Mouse (Mus musculus) forebrain, embryonic 13.5 days (tissue): ENCODE measurements around the gene Sept7. TPM values are rescaled to one million over a fixed set of nuclear protein-coding genes. Genes with fewer than 3 reads are reported as not detected.
A peak's percentile ranks its signal among the peaks of the same experiment; 100 is the strongest.
"Not testable (repeated sequence)": the region's sequence is repeated elsewhere in the genome, so short reads cannot be mapped to it uniquely, and the experiment has no call there.

Experiments
- ATAC-seq: fragments of 200-750 bp; cut with Nextera tagmentation; 2 replicates; pipeline ENCODE4 v1.8.0; 2017
- H3K27ac ChIP-seq: fragments of 300-500 bp; sonication (generic); 2 replicates; pipeline ENCODE4 v1.5.1; 2015; ENCODE audit warnings: inconsistent platforms, mild to moderate bottlenecking, moderate library complexity
- H3K27me3 ChIP-seq: fragments of 300-500 bp; sonication (generic); 2 replicates; pipeline ENCODE4 v1.6.1; 2015; ENCODE audit warnings: mild to moderate bottlenecking, inconsistent platforms
- H3K36me3 ChIP-seq: fragments of 300-500 bp; sonication (generic); 2 replicates; pipeline ENCODE4 v1.6.1; 2015; ENCODE audit warnings: mild to moderate bottlenecking, inconsistent platforms; ENCODE audit not compliant: poor library complexity, severe bottlenecking
- H3K4me1 ChIP-seq: fragments of 300-500 bp; sonication (generic); 2 replicates; pipeline ENCODE4 v1.6.1; 2015; ENCODE audit warnings: inconsistent platforms
- H3K4me2 ChIP-seq: fragments of 300-500 bp; sonication (generic); 2 replicates; pipeline ENCODE4 v1.6.1; 2015; ENCODE audit warnings: inconsistent platforms, mild to moderate bottlenecking, moderate library complexity
- H3K4me3 ChIP-seq: fragments of 300-500 bp; sonication (generic); 2 replicates; pipeline ENCODE4 v1.5.1; 2015; ENCODE audit warnings: mild to moderate bottlenecking, inconsistent platforms
- H3K9ac ChIP-seq: fragments of 300-500 bp; sonication (generic); 2 replicates; pipeline ENCODE4 v1.6.1; 2015; ENCODE audit warnings: mild to moderate bottlenecking, inconsistent platforms
- H3K9me3 ChIP-seq: fragments of 300-500 bp; sonication (generic); replicated peaks from 2 replicates; pipeline ENCODE4 v1.6.1; 2016; ENCODE audit warnings: inconsistent platforms
- WGBS: fragments of 180-500 bp; shearing (Covaris S2); methylation state at CpG from one replicate; pipeline ENCODE4 v1.1.7; 2015; 5-methylcytosine and 5-hydroxymethylcytosine counted together
- polyA plus RNA-seq: library from polyadenylated mRNA; unstranded; fragments of >200 nt; fragmentation: Nextera tagmentation; extraction: Ambion mirVana; gene quantifications from 2 replicates; pipeline ENCODE4 v1.2.1, GENCODE M21; 2015

Gene Sept7
- polyA plus RNA-seq, 1 experiment from 2014 or later: 275 TPM

- WGBS: 94% methylated on average over 5 of the region's 5 CpGs
- H3K4me3 ChIP-seq, H3K4me1 ChIP-seq, H3K9ac ChIP-seq, H3K4me2 ChIP-seq, H3K27me3 ChIP-seq, H3K36me3 ChIP-seq, H3K27ac ChIP-seq, ATAC-seq, H3K9me3 ChIP-seq: not testable (repeated sequence)
Measured at GRCm38 (mm10) chr9:25241783-25242182, 10.5 kb upstream of the Sept7 start.

GRCm38 (mm10) chr9:25242266-25242665, 10.0 kb upstream of the Sept7 start:
- Histone ChIP-seq H3K4me1 (no peaks in the 10 kb centered on the region), H3K27me3 (no peaks in the 10 kb centered on the region), H3K4me3 (no peak overlapping the region), H3K9ac (no peak overlapping the region), H3K9me3 (no peaks in the 10 kb centered on the region), H3K27ac (no peak overlapping the region), H3K4me2 (no peak overlapping the region), H3K36me3 (no peaks in the 10 kb centered on the region)
- no peak for ATAC-seq
- WGBS: 93% methylated on average over 3 of the region's 3 CpGs

GRCm38 (mm10) chr9:25243926-25244657, 8.1 kb upstream of the Sept7 start:
- Histone ChIP-seq H3K4me2 (no peak overlapping the region), H3K27me3 (no peaks in the 10 kb centered on the region), H3K9ac (no peak overlapping the region), H3K4me3 (no peak overlapping the region), H3K27ac (no peak overlapping the region), H3K36me3 (no peaks in the 10 kb centered on the region), H3K9me3 (no peaks in the 10 kb centered on the region), H3K4me1 (no peaks in the 10 kb centered on the region)
- no peak for ATAC-seq
- 78% methylated on average over 4 of the region's 4 CpGs for WGBS

- Histone ChIP-seq H3K27me3 (no peaks in the 10 kb centered on the region), H3K9ac (no peak overlapping the region), H3K36me3 (no peaks in the 10 kb centered on the region), H3K9me3 (no peaks in the 10 kb centered on the region), H3K27ac (no peak overlapping the region), H3K4me2 (no peak overlapping the region), H3K4me3 (no peak overlapping the region), H3K4me1 (no peaks in the 10 kb centered on the region)
- ATAC-seq: no peak
- 90% methylated on average over 4 of the region's 4 CpGs for WGBS
Measured at GRCm38 (mm10) chr9:25245125-25245524, 7.1 kb upstream of the Sept7 start.

GRCm38 (mm10) chr9:25246508-25246907, 5.7 kb upstream of the Sept7 start:
- Histone ChIP-seq H3K4me3 (no peak overlapping the region), H3K36me3 (no peaks in the 10 kb centered on the region), H3K4me2 (no peak overlapping the region), H3K9ac (no peak overlapping the region), H3K9me3 (no peaks in the 10 kb centered on the region), H3K27ac (no peak overlapping the region), H3K27me3 (no peaks in the 10 kb centered on the region), H3K4me1 (peaks cover 9% of the 10 kb centered on the region; the same call in 1 of the 2 replicates)
- no peak for ATAC-seq
- WGBS: 97% methylated on average over 3 of the region's 3 CpGs

GRCm38 (mm10) chr9:25251174-25251573, 1.1 kb upstream of the Sept7 start:
- Histone ChIP-seq H3K4me2 (peak overlapping the region; percentile 74), H3K36me3 (no peaks in the 10 kb centered on the region), H3K4me1 (peaks cover 33% of the 10 kb centered on the region), H3K27ac (peak overlapping the region; percentile 98), H3K27me3 (no peaks in the 10 kb centered on the region), H3K4me3 (peak overlapping the region; percentile 98), H3K9me3 (no peaks in the 10 kb centered on the region), H3K9ac (peak overlapping the region; percentile 75)
- 10% methylated on average over 6 of the region's 6 CpGs for WGBS
- no peak for ATAC-seq

GRCm38 (mm10) chr9:25251611-25252282, 492 bp upstream of the Sept7 start:
- H3K9ac ChIP-seq: peak overlapping the region; percentile 75
- H3K4me3 ChIP-seq: peak overlapping the region; percentile 98
- no peaks in the 10 kb centered on the region for H3K36me3 ChIP-seq
- peak overlapping the region; percentile 74 for H3K4me2 ChIP-seq
- H3K27me3 ChIP-seq: no peaks in the 10 kb centered on the region
- peaks cover 33% of the 10 kb centered on the region for H3K4me1 ChIP-seq
- WGBS: 0% methylated on average over 41 of the region's 41 CpGs
- H3K27ac ChIP-seq: peak overlapping the region; percentile 98
- peak; percentile 88 for ATAC-seq
- no peaks in the 10 kb centered on the region for H3K9me3 ChIP-seq

GRCm38 (mm10) chr9:25252759-25253477, 679 bp downstream of the Sept7 start:
- peak overlapping the region; percentile 74 for H3K4me2 ChIP-seq
- H3K4me1 ChIP-seq: peaks cover 33% of the 10 kb centered on the region
- H3K4me3 ChIP-seq: peak overlapping the region; percentile 98
- H3K9ac ChIP-seq: peak overlapping the region; percentile 96
- no peaks in the 10 kb centered on the region for H3K27me3 ChIP-seq
- no peaks in the 10 kb centered on the region for H3K9me3 ChIP-seq
- peak overlapping the region; percentile 98 for H3K27ac ChIP-seq
- H3K36me3 ChIP-seq: no peaks in the 10 kb centered on the region
- ATAC-seq: peak; percentile 64
- whole genome bisulfite sequencing: 0% methylated on average over 26 of the region's 78 CpGs

- Histone ChIP-seq H3K4me1 (peaks cover 33% of the 10 kb centered on the region), H3K27ac (peak overlapping the region; percentile 98), H3K9me3 (no peaks in the 10 kb centered on the region), H3K4me3 (peak overlapping the region; percentile 98), H3K4me2 (peak overlapping the region; percentile 74), H3K9ac (peak overlapping the region; percentile 96), H3K27me3 (no peaks in the 10 kb centered on the region), H3K36me3 (no peaks in the 10 kb centered on the region)
- no peak for ATAC-seq
- 9% methylated on average over 3 of the region's 3 CpGs for WGBS
Measured at GRCm38 (mm10) chr9:25253478-25253824, 1.2 kb downstream of the Sept7 start.

- no peak for ATAC-seq
- Histone ChIP-seq H3K9ac (no peak overlapping the region), H3K36me3 (peaks cover 3% of the 10 kb centered on the region), H3K4me3 (no peak overlapping the region), H3K9me3 (no peaks in the 10 kb centered on the region), H3K4me2 (no peak overlapping the region), H3K27me3 (no peaks in the 10 kb centered on the region), H3K27ac (no peak overlapping the region), H3K4me1 (peaks cover 4% of the 10 kb centered on the region; the same call in 1 of the 2 replicates)
- 83% methylated on average over 3 of the region's 3 CpGs for WGBS
Measured at GRCm38 (mm10) chr9:25260411-25260810, 8.2 kb downstream of the Sept7 start.

- Histone ChIP-seq H3K27me3 (no peaks in the 10 kb centered on the region), H3K9me3 (no peaks in the 10 kb centered on the region), H3K9ac (no peak overlapping the region), H3K36me3 (peaks cover 7% of the 10 kb centered on the region), H3K27ac (no peak overlapping the region), H3K4me3 (no peak overlapping the region), H3K4me2 (no peak overlapping the region), H3K4me1 (no peaks in the 10 kb centered on the region)
- no peak for ATAC-seq
Measured at GRCm38 (mm10) chr9:25260979-25261378, 8.7 kb downstream of the Sept7 start.

GRCm38 (mm10) chr9:25262087-25262486, 9.8 kb downstream of the Sept7 start:
- no peaks in the 10 kb centered on the region for H3K9me3 ChIP-seq
- no peak overlapping the region for H3K27ac ChIP-seq
- H3K9ac ChIP-seq: no peak overlapping the region
- H3K27me3 ChIP-seq: no peaks in the 10 kb centered on the region
- H3K4me1 ChIP-seq: no peaks in the 10 kb centered on the region
- WGBS: 88% methylated on average over 1 of the region's 1 CpGs
- no peak for ATAC-seq
- H3K36me3 ChIP-seq: peaks cover 12% of the 10 kb centered on the region
- H3K4me2 ChIP-seq: no peak overlapping the region
- no peak overlapping the region for H3K4me3 ChIP-seq
